Mouse (Mus musculus): ENCODE measurements around the gene Gin1.
A peak's percentile ranks its signal among the peaks of the same experiment; 100 is the strongest.

Gene Gin1

DNA sequence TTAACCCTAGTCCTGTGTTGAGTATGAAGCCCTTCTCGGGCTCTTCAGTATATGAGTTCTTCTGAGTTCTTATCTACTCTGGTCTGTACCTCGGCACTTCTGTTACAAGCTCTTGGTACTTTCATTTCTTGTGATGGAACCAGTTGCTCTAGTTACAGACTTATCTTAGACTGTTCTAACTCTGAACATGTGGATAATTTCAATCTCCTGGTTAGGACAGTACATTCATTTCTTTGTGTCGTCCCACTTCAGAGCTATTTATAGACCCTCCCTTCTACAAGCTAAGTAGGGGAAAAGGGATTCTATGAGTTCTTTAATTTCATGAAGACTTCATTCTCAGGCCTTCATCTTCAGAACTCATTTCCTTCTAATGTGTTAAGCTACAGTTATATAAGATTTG, 17.7 kb downstream of the Gin1 start:
- DNase-seq (ENCODE audit: low read depth, low spot score) = no peak

DNA sequence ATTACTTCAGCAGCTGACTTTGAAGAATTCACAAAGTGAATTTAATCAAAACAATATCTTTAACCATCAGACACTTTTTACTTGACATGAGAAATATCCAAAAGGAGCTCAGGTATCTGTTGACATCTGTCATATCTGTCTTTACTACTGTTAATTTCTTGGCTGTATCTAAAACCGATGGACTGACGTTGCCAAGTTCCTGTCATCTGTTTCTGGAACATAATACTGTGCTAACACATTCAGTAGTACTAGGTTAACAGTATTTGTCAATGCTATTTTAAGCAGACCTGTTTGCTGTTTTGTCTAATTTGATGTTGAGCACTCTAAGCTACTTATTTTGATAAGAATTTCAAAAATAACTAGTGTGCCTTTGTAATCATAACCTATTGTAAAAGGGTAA, 18.5 kb downstream of the Gin1 start:
- DNase-seq (ENCODE audit: low read depth, low spot score) = no peak

GRCm38 (mm10) chr1:97794110-97794509, 24.1 kb downstream of the Gin1 start:
- no peak for DNase-seq (ENCODE audit: low read depth, low spot score)

DNA sequence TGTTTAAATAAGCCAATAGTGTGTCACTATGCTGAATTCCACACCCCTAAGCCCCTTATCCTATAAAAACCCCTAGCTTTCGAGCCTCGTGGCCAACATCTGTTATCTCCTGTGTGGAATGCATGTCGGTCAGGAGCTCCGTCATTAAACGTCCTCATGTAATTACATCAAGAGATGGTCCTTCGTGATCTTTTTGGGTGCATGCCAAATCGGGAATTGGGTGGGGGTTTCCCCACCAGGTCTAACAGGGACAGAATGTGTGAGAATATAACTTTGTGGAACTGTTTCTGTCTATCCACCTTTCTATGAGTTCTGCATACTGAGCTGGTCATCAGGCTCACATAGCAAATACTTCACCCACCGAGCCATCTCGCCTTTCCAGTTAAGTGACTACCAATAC, 26.0 kb downstream of the Gin1 start:
- no peak for DNase-seq (ENCODE audit: low read depth, low spot score)

GRCm38 (mm10) chr1:97802207-97802902, 32.4 kb downstream of the Gin1 start:
- DNase-seq (ENCODE audit: low read depth, low spot score) = peak; percentile 43

GRCm38 (mm10) chr1:97804520-97804919, 34.5 kb downstream of the Gin1 start:
- no peak for DNase-seq (ENCODE audit: low read depth, low spot score)

DNA sequence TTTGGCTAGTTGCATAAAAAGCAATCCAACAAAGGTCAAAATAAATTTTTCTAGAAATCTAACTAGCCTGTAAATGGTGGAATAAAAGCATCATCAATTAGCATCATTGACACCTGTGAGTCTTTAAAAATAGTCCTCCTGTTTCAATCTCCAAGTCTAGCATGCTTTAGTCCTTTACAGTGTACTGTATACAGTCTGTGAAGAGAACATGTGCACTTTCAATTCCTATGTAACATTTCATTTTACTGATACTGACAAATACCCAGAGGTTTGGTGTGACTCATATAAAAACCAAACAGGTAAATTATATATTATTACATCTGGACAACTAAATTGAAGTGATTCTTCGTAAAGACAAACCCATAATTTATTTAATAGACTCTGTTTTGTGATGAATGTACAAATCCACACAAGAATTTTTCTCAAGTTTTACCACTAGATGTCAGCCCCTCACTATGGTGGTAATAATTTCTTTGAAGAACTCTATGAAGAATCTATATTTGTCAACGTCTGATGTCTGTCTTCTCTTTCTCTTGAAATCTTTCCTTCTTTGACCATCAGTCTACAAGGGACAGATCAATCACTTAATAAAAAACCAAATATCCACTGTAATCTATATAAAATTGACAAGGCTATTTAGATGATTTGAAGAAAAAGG, 39.4 kb downstream of the Gin1 start:
- peak; percentile 19 for DNase-seq (ENCODE audit: low read depth, low spot score)

DNA sequence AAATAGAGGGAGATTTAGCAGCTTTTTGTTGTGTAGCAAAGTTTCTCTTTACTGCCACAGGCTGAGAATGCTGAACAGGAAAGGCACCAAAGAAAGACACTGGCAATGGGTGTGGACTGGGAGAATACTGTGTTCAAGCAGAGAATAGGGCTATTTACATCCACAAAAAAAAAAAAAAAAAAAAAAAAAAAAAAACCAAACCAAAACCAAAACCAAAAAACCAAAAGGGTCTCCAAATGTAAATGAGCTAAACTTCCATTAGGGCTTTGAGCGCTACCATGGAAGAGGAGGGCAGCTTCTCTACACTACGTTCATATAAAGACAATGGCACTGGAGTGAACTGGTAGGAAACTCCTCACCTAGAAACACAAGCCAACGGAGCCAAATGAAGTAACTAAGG, 51.3 kb downstream of the Gin1 start:
- DNase-seq (ENCODE audit: low read depth, low spot score) = no peak

DNA sequence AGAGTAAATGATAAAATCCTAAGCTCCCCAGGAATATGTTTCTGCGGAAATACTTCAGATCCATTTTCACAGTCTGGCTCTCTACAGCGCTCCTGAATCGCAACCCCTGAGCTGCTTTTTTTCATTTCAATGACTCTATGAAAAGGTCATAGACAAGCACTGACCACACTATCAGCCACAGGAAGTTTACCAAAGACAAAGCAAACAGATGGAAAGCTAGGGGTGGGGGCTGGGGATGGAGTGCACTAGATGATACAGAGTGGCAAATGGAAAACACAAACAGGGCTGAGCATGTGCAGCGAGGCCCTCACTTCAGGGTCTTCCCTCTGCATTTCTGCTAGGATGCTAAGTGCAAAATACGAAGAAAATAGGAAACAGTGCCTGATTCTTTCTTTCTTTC, 52.2 kb downstream of the Gin1 start:
- no peak for DNase-seq (ENCODE audit: low read depth, low spot score)

GRCm38 (mm10) chr1:97822904-97823303, 52.9 kb downstream of the Gin1 start:
- DNase-seq (ENCODE audit: low read depth, low spot score) = no peak

- DNase-seq (ENCODE audit: low read depth, low spot score) = no peak
These were observed 57.6 kb downstream of the Gin1 start for GRCm38 (mm10) chr1:97827566-97827965.

DNA sequence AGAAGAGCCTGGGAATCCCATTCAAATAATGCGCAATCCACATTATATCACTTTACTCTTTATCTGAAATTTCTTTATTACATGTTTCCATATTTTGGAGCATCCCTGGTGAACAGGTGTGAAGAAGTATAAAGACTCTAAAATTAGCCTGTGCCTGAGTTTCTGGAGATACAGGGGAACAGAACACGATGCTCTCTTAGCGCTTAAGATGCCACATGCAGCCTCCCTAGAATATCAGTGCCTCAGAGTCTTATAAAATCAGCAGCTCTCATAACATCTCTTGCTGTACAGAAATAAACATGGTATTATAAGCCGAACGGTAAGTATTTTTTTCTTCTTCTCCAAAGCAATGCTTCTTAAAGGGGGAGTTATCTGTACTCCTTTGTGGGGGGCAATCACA, 58.1 kb downstream of the Gin1 start:
- no peak for DNase-seq (ENCODE audit: low read depth, low spot score)

DNA sequence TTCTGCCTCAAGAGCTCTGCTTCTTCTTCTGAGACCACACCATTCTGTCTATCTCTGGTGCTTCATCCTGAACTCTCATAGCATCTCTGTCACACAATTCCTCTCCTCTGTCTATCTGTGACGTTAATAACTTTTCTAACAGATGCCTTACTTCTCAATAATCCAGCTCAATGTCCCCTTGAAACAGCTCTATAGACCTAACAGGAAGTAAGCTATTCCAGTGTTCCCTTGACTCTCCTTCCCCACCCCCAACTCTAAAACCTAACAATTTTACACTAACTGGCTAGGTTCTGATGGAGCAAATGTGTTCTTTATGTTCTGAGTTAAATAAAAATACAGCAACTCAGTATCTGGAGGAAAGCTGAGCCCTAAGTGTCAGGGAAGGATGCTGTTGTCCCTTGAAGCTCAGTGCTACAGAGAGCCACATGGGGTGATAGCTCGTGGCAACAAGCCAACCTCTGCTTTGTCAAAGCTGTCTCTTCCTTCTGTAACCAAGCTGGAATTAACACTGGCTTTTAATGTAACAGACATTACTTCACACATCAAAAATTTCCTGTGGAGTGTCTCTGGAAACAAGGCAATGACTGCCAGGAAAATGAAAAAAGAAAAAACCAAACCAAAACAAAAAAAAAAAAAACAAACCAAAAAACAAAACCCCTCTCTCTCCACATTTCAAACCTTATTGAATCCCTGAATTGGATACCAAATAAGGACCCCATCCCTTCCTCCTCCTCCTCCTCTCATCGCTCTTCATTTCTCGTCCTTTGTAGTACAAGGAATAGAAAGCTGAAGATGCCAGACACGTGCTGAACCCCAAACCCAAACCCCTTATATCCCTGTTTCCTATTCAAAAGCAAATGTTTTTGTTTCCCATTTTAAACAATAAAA, 63.7 kb downstream of the Gin1 start:
- no peak for DNase-seq (ENCODE audit: low read depth, low spot score)

DNA sequence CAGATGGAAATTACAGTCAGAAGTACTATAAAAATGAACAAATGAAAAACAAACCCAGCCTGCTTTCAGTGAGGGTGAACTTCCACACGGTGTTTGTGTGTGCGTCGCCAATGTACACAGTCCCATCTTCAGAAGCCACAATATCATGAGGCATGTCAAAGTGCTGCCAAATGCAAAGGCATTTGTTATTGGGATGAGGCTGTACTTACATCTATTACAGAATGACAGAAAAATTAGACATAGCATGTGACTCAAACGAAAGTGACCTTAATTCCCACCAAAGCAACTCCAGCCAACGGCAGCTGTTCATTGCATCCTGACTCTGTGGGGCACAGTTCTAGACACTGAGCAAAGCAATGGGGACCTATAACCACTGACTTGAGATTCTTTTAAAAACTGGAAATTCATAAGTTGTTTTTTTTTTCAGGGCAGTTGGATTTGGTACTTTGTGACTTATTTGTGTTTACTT, 64.4 kb downstream of the Gin1 start:
- no peak for DNase-seq (ENCODE audit: low read depth, low spot score)
